Mouse (Mus musculus) megakaryocyte, adult 5-6 weeks (primary cell): ENCODE measurements at regions not wholly inside any gene's neighbourhood (a gene's known extent, or its start where the extent isn't known, plus 50 kb on each side); places are given as distances from the start of the nearest gene placed in this dataset.

ENCODE experiments used
- ATAC-seq: 2 replicates; pipeline ENCODE4 v1.8.0; 2016; ENCODE audit warnings: mild to moderate bottlenecking, inconsistent platforms; ENCODE audit not compliant: poor library complexity, severe bottlenecking

DNA sequence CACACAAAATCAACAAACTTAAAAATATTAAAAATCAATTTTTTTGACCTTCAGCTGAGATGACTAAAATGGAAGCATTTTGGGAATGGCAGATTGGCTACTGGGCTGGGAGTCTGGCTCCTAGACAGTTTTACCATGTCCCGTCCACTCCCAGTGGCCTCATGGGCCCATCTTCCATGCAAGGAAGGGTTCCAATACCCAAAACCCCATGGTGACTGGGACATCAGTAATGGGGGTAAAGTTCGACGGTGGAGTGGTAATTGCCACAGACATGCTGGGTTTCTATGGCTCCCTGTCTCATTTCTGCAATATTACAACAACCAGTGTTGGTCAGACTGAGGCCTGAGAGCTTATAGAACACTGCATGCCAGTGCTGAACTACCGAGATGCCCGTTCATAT is 82.2 kb downstream of the Il20rb start:
- ATAC-seq, result no peak

GRCm38 (mm10) chr9:100400366-100400765 is 86.2 kb downstream of the Il20rb start:
- peak; percentile 89 for ATAC-seq

DNA sequence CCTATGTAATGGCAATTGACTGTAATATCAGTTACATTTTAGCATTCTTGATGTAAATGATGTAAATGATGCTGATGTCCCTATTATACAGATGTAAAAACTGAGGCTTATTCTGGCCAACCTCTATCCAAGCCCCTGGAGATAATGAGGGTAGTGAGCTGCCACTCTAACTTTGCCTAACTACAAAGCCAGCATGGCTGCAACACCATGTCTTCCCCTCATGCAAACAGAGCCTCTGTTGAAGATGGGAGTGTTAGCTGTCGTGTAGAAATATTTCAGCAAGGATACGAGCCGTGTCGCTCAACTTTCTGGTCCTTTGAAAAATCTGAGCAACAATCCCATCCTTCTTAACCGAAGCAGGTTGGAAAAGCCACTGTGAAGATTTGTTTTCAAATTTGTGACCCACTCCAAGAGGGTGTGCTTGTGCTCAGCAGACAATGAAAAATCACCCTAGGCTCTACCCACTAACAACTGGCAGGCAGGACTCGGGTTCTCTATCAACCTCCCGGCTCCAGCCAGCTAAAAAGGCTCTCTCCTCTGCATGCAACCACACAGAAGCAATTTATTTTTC is 90.2 kb downstream of the Il20rb start:
- no peak for ATAC-seq

GRCm38 (mm10) chr9:100395711-100396110 is 90.9 kb downstream of the Il20rb start:
- ATAC-seq, result peak; percentile 85

DNA sequence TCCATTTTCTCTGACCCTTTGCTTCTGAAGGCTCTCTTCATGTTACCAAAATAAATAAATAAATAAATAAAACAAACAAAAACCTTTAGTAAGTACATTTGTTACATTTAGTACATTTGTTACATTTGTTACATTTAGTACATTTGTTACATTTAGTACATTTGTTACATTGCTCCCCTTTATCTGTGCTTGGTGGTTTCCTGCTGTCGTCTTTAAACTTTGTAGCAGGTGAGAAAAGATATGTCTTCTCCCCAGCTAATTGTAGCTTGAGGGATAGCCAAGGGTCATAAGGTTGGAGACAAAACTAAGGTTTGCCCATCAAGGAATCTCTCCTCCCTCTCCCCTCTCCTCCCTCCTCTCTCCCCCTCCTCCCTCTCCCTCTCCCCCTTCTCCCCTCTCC is 92.0 kb downstream of the Il20rb start:
- ATAC-seq, result no peak

GRCm38 (mm10) chr9:100394166-100394565 is 92.4 kb downstream of the Il20rb start:
- ATAC-seq, result no peak

- ATAC-seq, result no peak
These were observed 94.3 kb downstream of the Il20rb start for GRCm38 (mm10) chr9:100392262-100392661.

- ATAC-seq, result peak; percentile 36; the same call in 1 of the 2 replicates
These were observed 94.9 kb downstream of the Il20rb start for GRCm38 (mm10) chr9:100391566-100392213.

GRCm38 (mm10) chr9:100388393-100388792 is 98.2 kb downstream of the Il20rb start:
- ATAC-seq, result no peak

DNA sequence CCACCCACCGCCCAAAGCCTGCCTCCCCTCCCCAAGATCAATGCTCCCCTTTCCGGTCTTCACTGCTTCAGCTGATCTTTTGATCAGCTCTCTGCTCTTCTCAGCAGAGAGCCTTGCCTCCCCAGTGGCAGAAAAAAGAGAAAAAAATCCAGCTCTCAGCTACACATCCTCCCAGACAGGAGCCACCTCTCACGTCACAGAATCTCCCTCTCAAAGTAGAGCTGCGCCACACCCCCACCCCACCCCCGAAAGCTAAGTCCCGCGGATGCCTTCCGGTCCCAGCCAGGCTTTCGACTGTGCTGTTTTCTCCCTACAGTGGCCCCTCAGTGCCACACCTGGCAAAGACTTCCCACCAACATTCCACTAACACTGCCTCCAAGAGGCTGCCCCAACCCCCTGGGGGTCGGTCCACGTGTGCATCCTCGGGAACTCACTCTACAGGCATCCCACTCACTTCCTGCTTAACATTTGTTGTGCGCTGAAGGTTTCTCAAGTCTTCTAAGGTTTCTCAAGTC is 99.4 kb downstream of the Il20rb start:
- no peak for ATAC-seq

DNA sequence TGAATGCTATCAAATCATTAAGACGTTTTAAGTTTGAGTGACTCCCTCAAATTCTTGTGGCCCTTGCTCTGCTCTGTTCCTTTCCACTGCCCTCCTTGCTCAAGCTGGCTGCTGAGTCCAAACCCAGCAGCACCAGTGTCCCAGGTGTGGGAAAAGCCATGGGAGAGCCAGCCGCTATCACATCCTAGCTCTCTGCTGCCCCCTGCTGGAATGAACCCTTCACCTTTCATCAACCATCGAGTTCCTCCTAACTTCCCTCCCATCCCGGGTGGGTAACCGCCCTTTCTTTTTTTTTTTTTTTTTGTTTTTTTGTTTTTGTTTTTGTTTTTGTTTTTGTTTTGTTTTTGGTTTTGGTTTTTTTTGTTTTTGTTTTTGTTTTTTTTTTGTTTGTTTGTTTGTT is 104.1 kb downstream of the Il20rb start:
- ATAC-seq, result peak; percentile 83

GRCm38 (mm10) chr9:100369921-100370320 is 116.7 kb downstream of the Il20rb start:
- no peak for ATAC-seq

DNA sequence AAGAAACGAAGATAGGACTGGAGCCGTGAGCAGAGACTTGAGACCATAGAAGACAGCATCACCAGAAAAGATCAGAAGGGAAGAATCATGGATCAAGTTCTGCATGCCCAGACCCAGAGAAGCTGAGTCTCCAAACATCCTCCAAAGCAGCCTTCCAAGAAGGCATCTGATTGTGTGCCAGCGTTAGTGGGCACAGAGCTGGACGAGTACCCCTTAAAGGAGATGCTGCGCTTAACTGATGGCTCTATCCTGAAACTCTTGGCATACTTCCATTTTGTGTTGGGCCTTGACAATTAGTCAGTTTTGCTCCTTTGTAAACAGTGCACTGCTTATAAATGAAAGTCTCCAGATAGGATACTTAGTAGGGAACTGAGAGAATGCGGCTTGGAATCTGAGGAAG is 119.8 kb downstream of the Il20rb start:
- ATAC-seq, result no peak

DNA sequence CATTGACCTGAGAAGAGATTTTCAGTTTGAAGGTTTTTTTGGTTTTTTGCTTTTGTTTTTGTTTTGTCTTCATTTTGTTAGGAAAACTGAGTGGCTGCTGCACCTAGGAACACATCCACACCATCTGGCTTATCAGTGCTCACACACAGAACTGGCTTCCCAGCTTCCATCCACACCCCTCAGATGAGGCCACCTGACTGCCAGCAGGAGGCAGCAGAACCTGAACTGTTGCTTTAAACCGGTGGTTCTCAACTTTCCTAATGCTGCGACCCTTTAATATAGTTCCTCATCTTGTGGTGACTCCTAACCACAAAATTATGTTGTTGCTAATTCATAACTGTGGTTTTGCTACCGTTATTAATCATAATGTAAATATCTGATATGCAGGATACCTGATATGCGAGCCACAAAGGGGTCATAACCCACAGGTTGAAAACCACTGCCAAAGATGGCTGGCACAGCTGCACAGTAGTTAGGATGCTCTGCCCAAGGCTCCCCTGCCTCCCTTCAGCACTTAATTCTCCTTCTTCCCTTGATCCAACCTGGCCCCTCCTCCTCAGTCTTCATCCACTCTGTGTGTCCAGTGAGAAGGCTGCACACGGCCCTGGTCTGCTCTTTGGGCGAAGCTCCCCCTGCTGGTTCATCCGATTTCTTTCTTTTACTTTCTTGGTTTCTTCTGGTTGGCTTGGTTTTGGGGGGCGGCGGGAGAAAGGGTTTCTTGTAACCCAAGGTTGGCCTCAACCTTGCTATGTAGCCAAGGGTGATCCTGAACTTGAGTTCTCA is 126.5 kb downstream of the Il20rb start:
- peak; percentile 71 for ATAC-seq

GRCm38 (mm10) chr9:100357553-100357952 is 129.0 kb downstream of the Il20rb start:
- ATAC-seq, result peak; percentile 59

DNA sequence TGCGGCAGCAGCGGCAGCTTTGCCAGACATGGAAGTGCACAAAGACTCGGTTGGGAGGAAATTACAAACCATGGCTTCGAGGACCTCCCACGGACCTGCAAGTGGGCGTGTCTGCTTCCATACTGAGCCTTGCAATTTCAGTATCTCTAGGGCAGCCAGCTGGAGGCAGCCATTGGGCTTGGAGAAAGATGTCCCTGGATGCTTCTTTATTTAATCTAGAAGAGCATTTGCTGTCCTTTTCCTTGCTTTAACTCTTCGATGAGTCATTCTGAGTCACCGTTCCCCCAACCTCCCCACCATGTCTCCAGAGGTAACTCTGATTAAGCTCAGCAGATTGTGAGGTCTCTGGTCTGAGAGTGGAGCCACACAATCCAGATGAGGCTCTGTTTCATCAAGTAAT is 145.8 kb downstream of the Il20rb start:
- ATAC-seq, result no peak

DNA sequence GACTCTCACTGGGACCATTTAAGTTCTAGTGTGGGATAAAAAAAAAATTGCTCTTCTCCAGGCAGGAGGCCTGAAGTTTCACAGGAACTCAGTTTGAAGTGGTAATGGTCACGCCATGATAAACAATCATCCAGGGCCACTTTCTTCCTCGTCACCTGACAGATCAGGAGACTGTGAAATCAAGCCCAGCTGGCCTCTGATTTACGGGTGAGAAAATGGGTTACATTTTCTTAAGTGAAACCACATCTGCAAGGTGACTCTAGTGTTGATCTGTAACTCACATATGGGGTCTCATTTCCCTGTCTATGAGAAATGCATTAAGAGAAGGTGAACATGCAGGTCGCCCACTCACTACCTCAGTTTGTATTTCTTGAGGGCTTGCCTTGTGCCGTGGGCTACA is 178.8 kb downstream of the Il20rb start:
- ATAC-seq, result no peak

DNA sequence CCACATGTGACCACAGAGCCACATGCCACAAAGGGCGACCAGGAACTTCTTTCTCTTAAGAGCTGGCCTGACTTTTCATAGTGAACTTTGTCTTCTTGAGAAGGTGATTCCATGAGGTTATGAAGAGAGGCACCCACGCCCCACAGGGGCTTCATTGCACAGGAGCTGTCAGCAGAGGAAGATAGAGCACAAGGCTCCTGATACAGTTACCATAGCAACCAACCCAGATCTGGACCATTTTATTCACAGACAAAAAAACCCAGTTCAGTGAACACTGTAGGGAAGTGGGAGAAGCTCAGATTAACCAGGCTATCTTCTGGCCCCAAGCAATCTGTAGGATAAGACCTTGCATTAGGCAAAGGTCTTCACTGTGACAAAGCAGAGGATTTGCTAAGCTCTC is 179.2 kb downstream of the Il20rb start:
- ATAC-seq, result no peak

GRCm38 (mm10) chr9:100303762-100304161 is 182.8 kb downstream of the Il20rb start:
- ATAC-seq, result no peak

DNA sequence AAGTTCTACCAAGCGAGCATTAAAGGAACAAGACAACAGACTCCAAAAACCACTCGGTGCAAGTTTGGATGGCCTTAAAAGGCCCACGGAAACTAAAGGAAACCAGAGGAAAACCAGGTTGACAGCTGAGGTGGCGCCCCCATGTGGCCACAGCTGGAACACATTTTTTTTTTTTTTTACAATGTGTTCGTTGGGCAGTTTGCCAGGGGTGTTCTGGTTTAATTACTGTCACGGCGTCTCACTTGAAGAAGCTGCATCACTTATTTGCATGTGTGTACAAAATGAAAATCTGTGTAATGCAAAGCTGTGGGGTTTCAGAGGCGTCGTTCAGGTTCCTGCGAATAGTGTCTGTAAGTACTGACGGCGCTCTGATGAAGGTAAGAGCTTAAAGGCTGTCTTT is 185.0 kb downstream of the Il20rb start:
- ATAC-seq, result no peak

- no peak for ATAC-seq
These were observed 209.2 kb downstream of the Il20rb start for GRCm38 (mm10) chr9:100277361-100277760.
